Mouse (Mus musculus) retina, postnatal 7 days (tissue): ENCODE results near the gene Ckmt2.
A peak's percentile ranks its signal among the peaks of the same experiment; 100 is the strongest.

Source experiments
- DNase-seq: peaks from one replicate; pipeline ENCODE4 v3.0.0-alpha.2; 2012; ENCODE audit warnings: low read depth, low spot score

Ckmt2 gene

DNA sequence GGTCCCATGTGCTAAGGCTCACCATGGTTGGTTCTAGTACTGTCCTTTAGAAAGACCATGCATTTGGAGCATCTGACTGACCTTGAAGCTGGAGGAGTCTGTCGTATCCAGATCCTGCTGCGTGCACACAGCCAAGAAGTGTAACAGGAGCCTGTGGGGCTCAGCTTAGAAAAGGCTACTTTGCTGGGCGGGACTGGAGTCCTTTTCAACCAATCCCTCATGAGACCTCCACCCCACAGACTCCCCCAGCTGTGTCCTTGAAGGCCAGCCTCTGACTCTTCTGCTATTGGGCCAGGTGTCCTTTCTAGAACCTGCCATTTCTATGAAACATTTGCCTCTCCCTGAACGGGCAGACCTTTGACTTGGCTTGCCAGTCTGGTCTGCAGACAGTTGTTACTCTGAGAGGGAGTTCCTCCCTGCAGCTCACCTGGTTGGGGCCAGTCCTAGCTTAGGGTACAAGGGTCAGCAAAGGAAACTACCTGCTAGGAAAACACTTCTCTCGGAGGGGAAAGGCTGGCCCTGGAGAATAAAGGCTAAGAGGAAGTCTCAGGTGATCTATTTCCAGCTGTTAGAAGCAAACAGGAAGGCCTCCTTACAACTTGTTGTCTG is at the start of gene Ckmt2:
Gene Ckmt2 (minus strand): TSS at position 145 of the 609 bp plus-strand sequence.
- no peak for DNase-seq

- DNase-seq, result no peak
Observed at GRCm38 (mm10) chr13:91921010-91921409, 44.3 kb upstream of the Ckmt2 start.

GRCm38 (mm10) chr13:91918764-91919163 is 42.1 kb upstream of the Ckmt2 start:
- no peak for DNase-seq

- DNase-seq, result no peak
Observed at GRCm38 (mm10) chr13:91917835-91918234, 41.1 kb upstream of the Ckmt2 start.

- DNase-seq, result no peak
Observed at GRCm38 (mm10) chr13:91916308-91916707, 39.6 kb upstream of the Ckmt2 start.

GRCm38 (mm10) chr13:91915582-91916239 is 39.0 kb upstream of the Ckmt2 start:
- DNase-seq, result no peak

DNA sequence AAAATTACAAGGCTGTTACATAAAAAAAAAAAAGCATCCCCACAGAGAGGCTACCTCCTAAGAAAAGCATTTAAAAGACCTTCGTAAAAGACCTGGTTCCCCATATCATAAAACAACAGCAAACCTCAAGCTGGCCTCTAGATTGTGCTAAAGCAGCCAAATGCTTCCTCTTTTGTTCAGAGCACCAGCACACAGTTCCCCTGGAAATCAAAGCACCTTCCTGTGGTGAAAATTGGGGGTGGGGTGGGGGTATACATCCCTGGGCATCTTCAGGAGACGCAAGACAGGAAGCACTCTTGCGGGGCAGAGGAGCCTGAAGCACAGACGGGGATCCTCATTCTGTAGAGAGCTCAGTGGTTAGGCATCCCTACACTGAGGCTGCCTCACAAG is 38.5 kb upstream of the Ckmt2 start:
- DNase-seq, result no peak

GRCm38 (mm10) chr13:91911652-91912051 is 35.0 kb upstream of the Ckmt2 start:
- no peak for DNase-seq

GRCm38 (mm10) chr13:91911211-91911610 is 34.5 kb upstream of the Ckmt2 start:
- DNase-seq, result no peak

DNA sequence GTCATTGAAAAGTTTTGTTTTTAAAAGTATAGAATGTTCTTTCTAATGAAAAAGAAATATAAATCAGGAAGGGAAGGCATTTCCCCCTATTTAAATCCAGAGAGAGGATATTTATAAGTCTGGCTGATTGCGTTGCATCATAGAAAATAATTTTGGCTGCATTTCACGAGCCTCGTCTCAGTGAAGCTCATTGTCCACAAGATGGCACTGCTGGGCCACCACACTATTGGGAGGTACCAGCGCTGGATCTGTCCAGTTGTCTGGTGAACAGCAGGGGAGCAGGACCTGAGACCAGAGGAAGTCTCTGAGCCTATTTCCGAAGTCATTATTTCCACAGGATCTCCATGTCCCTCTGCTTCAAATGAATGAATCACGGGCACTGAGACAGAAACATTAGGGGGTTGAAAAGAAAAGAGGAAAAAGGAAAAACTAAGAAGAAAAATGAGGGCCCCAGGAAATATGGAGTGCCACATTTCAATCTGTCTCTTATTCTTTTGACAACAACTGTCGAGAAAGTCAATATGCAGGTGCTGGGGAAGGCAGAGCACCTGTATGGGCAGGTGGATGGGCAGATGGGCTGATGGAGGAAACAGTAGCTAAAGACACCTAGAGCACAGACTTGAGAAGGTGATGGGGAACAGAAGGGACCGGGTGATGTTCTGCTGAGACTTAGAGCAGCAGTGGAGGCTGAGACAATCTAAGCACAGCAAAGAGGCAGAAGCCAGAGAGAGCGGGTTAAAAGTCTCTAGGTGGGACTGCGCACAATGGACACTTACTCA is 31.7 kb upstream of the Ckmt2 start:
- DNase-seq, result peak; percentile 73

DNA sequence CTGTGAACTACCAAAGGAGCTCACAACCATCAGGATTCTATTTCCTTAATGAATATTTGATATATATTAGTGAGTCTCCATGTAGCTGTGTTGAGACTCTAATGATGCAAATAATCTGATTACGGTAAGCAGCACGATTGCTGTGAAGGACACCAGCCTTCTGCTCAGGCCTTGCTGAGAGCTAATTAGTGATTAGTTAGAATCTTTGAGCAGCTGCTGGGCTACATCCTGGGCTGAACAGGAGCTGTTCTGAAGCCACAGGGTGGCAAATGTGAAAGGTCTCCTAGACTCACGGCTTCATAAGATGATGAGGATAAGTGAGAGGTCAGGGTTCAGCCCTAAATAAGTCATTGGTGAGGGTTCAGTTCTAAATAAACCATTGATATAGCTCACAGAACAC is 29.7 kb upstream of the Ckmt2 start:
- peak; percentile 28 for DNase-seq

DNA sequence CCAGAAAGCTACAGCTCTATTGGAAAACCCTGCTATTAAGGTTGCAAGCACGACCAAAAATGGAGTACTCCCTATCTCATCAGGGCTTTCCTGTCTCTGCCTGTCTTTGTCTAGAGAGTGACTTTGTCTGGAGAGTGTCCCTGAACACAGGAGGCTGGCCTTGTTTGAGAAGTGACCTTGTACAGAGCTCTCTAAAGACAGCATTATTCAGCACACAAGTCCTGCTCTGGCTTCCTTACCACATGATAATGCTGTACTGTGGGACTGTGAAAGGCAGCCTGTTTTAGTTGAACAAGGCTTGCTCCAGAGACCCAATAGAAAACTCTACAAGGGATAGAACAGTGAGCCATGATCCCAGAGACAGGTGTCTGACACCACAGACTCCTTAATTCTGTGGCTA is 19.8 kb upstream of the Ckmt2 start:
- DNase-seq, result no peak

GRCm38 (mm10) chr13:91893132-91893531 is 16.4 kb upstream of the Ckmt2 start:
- DNase-seq, result no peak

- DNase-seq, result no peak
Observed at GRCm38 (mm10) chr13:91890031-91890619, 13.4 kb upstream of the Ckmt2 start.

DNA sequence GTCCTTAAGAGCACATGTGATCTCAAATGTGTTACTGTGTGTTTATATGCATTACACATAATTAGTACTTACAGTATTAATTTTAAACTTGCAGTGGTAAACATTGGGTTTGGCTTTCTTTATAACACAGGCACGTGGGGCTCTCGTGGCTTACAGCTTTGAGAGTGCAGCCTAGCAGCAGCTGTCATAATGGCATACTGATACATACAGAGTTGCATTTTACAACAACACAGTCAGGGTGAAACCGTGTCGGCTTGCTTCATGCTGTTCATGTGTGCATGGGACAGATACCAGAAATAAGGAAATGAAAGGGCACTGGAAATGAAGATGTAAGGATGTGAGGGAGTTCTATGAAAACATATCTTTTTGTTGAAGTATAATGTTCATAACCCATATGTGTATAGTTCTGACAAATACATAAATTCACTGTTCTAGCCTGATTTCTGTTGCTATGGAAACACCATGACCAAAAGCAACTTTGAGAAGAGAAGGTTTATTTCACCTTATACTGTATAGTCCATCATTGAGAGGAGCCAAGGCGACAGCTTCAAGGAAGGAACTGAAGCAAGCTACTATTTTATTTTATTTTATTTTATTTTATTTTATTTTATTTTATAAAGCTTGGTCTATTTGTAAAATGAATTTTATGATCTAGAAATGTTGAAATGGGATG is 8.2 kb upstream of the Ckmt2 start:
- DNase-seq, result no peak

- peak; percentile 54 for DNase-seq
Observed at GRCm38 (mm10) chr13:91881837-91882480, 5.3 kb upstream of the Ckmt2 start.

GRCm38 (mm10) chr13:91880256-91880655 is 3.6 kb upstream of the Ckmt2 start:
- no peak for DNase-seq

DNA sequence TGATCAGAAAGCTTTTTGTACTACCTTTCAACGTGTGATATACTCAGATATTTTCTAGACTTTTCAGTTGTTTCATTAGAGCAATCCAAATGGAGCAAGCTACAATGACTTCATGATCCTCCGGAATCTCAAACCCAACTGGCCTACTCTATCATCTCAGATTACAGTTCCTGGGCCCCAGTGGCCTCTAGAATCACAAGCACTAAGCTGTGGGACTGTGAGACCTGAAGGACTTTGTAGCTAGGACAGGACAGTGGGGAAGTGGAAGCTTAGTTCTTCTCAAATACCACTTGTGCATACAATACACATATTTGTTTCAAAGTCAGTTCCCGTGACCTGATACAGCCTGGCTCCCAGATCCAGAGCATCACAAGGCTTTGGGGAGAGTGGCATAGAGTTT is 1.3 kb upstream of the Ckmt2 start:
- DNase-seq, result no peak

- DNase-seq, result no peak
Observed at GRCm38 (mm10) chr13:91877350-91877749, 665 bp upstream of the Ckmt2 start.

DNA sequence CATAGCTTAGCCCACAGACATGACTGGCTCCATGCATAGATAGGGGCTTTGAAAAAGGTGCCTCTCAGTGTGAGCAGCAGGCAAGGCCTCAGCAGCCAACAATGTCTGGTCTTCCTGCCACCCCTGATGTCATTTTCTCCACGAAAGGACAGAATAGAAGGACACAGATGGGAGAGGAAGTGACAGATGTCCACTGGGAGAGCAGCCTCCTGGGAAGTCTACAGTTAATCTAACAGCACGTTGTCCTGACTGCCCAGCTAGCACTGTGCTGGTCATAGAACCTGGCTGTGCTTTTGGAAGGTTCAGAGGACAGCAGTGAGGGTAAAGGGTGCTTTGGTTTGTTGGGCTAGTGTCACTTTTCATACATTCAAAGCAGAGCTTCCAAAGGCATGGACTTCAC is 1.1 kb downstream of the Ckmt2 start:
- DNase-seq, result no peak

DNA sequence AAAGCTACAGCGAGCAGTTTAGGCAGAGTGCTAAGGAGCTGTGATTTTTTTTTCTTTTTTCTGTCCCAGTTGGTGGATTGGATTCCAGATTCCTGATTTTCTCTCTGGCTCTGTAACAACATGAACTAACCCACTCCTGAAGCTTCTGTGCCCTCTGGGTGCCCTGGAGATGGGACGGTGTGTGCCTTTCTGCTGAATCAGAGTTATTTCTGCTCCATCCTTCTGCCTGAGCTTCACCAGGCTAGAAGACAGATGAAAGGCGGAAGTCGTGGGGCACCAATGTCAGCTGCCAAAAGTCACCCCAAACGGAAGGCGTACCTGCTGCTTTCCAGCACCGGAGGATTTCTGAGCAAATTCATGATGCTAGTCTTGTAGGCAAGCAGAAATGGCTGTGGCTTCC is 2.1 kb downstream of the Ckmt2 start:
- no peak for DNase-seq
